Mouse (Mus musculus) CD8-positive naive resting alpha-beta T cell, adult 2 months (primary cell): Measurements from ENCODE around the gene Rtraf.

Experiments
- DNase-seq, 2 experiments: peaks; one replicate each; pipeline ENCODE4 v3.0.0; 2022; ENCODE audit warnings: low read depth in 2 of 2, low spot score in 2 of 2

The Rtraf gene

GRCm38 (mm10) chr14:19801474-19802215 lies 22.0 kb downstream of the Rtraf start:
- DNase-seq, result no peak

GRCm38 (mm10) chr14:19800485-19800884 lies 23.1 kb downstream of the Rtraf start:
- no peak for DNase-seq

GRCm38 (mm10) chr14:19796541-19797304 lies 26.9 kb downstream of the Rtraf start:
- no peak for DNase-seq

- no peak for DNase-seq
Measured at GRCm38 (mm10) chr14:19794881-19795280, 28.7 kb downstream of the Rtraf start.

GRCm38 (mm10) chr14:19788443-19788842 lies 35.2 kb downstream of the Rtraf start:
- no peak for DNase-seq

- no peak for DNase-seq
Measured at GRCm38 (mm10) chr14:19785797-19786588, 37.6 kb downstream of the Rtraf start.

GRCm38 (mm10) chr14:19777945-19778344 lies 45.7 kb downstream of the Rtraf start:
- no peak for DNase-seq

GRCm38 (mm10) chr14:19777365-19777764 lies 46.3 kb downstream of the Rtraf start:
- no peak for DNase-seq

- no peak for DNase-seq
Measured at GRCm38 (mm10) chr14:19776890-19777289, 46.7 kb downstream of the Rtraf start.

GRCm38 (mm10) chr14:19776179-19776578 lies 47.4 kb downstream of the Rtraf start:
- DNase-seq, result no peak

GRCm38 (mm10) chr14:19775491-19775890 lies 48.1 kb downstream of the Rtraf start:
- no peak for DNase-seq

- no peak for DNase-seq
Measured at GRCm38 (mm10) chr14:19774036-19774628, 49.5 kb downstream of the Rtraf start.

GRCm38 (mm10) chr14:19771173-19771572 lies 52.5 kb downstream of the Rtraf start:
- DNase-seq, result no peak

- no peak for DNase-seq
Measured at GRCm38 (mm10) chr14:19769441-19770200, 54.0 kb downstream of the Rtraf start.

GRCm38 (mm10) chr14:19768648-19769047 lies 55.0 kb downstream of the Rtraf start:
- DNase-seq, result no peak

GRCm38 (mm10) chr14:19766380-19766649 lies 57.3 kb downstream of the Rtraf start:
- no peak for DNase-seq

- no peak for DNase-seq
Measured at GRCm38 (mm10) chr14:19765539-19766379, 57.9 kb downstream of the Rtraf start.

- no peak for DNase-seq
Measured at GRCm38 (mm10) chr14:19764331-19764730, 59.3 kb downstream of the Rtraf start.

GRCm38 (mm10) chr14:19763527-19763926 lies 60.1 kb downstream of the Rtraf start:
- DNase-seq, result no peak

- no peak for DNase-seq
Measured at GRCm38 (mm10) chr14:19762014-19762413, 61.6 kb downstream of the Rtraf start.
